Mouse (Mus musculus) thymus, adult 2 months (tissue): Measurements from ENCODE around the gene Nfkbiz. TPM values are rescaled to one million over a fixed set of nuclear protein-coding genes. Genes with fewer than 3 reads are reported as not detected.

Experiments
- DNase-seq: peaks from one replicate; pipeline ENCODE4 v3.0.0; 2021
- H3K27ac ChIP-seq: fragments of 200-500 bp; 2 replicates; pipeline ENCODE4 v1.5.1; 2012; ENCODE audit warnings: low read length, control low read depth; ENCODE audit not compliant: control insufficient read depth, insufficient read depth
- H3K27me3 ChIP-seq: fragments of 200-500 bp; 2 replicates; pipeline ENCODE4 v1.6.1; 2012; ENCODE audit warnings: mild to moderate bottlenecking, low read length, moderate library complexity, mixed read lengths; ENCODE audit not compliant: control insufficient read depth, insufficient read depth
- H3K36me3 ChIP-seq: fragments of 200-500 bp; 2 replicates; pipeline ENCODE4 v1.6.1; 2012; ENCODE audit warnings: mild to moderate bottlenecking, low read length, moderate library complexity; ENCODE audit not compliant: control insufficient read depth, insufficient read depth
- H3K4me1 ChIP-seq: fragments of 200-500 bp; replicated peaks from 2 replicates; pipeline ENCODE4 v1.6.1; 2012; ENCODE audit warnings: low read length; ENCODE audit not compliant: control insufficient read depth, insufficient read depth
- H3K4me3 ChIP-seq: fragments of 200-500 bp; 2 replicates; pipeline ENCODE4 v1.5.1; 2012; ENCODE audit warnings: mild to moderate bottlenecking, low read length, control low read depth, moderate library complexity; ENCODE audit not compliant: control insufficient read depth, insufficient read depth
- CTCF ChIP-seq: fragments of 200-500 bp; IDR thresholded peaks from 2 replicates; pipeline ENCODE4 v1.5.1; 2012; ENCODE audit warnings: mild to moderate bottlenecking, control low read depth, low read length, moderate library complexity, borderline replicate concordance; ENCODE audit not compliant: control insufficient read depth, poor library complexity, insufficient read depth; ENCODE audit errors: extremely low read depth
- POLR2A ChIP-seq: fragments of 200-500 bp; IDR thresholded peaks from 2 replicates; pipeline ENCODE4 v1.6.1; 2012; ENCODE audit warnings: mild to moderate bottlenecking, low read length, control low read depth, moderate library complexity; ENCODE audit not compliant: control insufficient read depth, poor library complexity, insufficient read depth; ENCODE audit errors: extremely low read depth
- WGBS: fragments of 180-500 bp; shearing (Covaris S2); methylation state at CpG from one replicate; pipeline ENCODE4 v1.1.7; 2018; 5-methylcytosine and 5-hydroxymethylcytosine counted together
- polyA plus RNA-seq: library from polyadenylated mRNA; depleted of rRNA; stranded (reverse); fragments of >200 nt; gene quantifications from 2 replicates; pipeline ENCODE4 v1.2.3, GENCODE M21; 2012

The Nfkbiz gene
- polyA plus RNA-seq, 1 experiment = 21.1 TPM

DNA sequence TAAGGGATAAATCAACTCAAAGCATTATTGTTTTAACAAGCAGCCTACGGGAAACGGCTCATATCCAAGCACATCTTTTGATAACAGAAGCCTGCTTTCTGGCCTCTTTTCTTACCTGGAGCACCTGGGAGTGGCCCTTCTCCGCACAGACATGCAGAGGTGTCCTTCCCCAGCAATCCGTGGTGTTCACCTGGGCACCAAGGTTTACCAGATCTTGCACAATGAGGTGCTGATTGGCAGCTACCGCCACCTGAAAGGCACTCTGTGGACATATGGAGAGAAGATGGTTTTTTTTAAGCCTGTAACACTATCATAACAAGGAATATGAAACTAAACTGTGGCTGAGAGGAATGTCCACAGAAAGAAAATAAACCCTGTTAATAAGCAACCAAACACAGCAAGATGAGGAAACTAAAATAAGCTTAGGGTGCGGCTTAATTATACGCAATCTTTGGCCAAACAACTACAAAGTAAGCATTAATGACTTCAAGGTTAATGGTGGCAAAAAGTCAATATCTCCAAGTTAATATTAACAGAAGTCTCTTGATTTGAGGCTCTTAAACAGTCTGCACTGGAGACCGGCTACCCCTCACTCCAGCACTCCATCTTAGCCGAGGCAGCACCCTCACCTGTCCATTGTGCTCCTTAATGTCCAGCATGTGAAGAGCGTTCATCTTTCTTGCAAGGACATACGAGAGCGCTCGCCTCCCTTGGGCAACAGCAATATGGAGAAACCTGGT is 22.3 kb downstream of the Nfkbiz start:
- no peak overlapping the region for H3K27ac ChIP-seq
- H3K4me3 ChIP-seq = no peak overlapping the region

DNA sequence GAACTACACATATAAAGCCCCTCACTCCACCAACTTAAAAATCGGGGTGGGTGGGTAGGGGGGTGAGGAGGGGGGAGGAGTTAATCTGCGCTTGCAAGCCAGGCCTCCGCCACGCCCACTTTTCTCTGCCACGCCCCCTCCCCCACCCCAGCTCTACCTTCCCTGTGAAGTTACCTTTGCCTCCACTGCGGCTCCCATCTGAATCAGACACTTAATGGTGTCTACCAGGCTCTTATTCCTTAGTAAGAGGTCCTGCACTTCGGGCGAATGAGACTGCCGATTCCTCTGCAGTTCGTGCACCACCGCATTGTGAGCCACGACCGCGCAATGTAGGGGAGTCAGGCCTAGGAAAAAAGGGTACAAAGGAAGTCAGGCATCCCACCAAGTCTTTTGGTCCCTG is 23.2 kb downstream of the Nfkbiz start:
- no peak for TF ChIP-seq POLR2A
- TF ChIP-seq CTCF = no peak
- Histone ChIP-seq H3K4me3 (no peak overlapping the region), H3K27ac (no peak overlapping the region), H3K4me1 (peaks cover 10% of the 10 kb centered on the region), H3K36me3 (peaks cover 71% of the 10 kb centered on the region), H3K27me3 (no peaks in the 10 kb centered on the region)
- WGBS = 96% methylated on average over 14 of the region's 14 CpGs
- DNase-seq = no peak

More for the DNA sequence above, 22.3 kb downstream of the Nfkbiz start:
- 97% methylated on average over 13 of the region's 13 CpGs for WGBS
- TF ChIP-seq POLR2A = no peak
- no peak for TF ChIP-seq CTCF
- Histone ChIP-seq H3K36me3 (peaks cover 71% of the 10 kb centered on the region), H3K27me3 (no peaks in the 10 kb centered on the region), H3K4me1 (peaks cover 10% of the 10 kb centered on the region)
- DNase-seq = no peak

DNA sequence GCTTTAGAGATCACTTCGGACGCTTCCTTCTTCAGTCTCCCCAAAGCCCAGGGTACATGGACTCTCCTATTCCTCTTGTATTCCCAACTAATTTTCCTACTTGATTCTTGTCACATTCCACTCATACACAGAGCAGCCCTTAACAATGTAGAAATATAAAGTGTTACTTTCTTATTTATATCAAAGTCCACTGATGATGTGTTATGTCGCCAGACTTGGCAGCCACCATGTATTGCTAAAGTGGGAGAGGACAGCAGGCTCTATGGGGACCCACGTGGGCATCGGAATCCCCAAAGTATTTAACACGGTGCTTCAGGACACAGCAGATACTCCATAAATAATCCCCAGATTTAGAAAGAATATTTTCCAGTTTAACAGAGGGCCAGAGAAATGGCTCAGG is 24.0 kb downstream of the Nfkbiz start:
- 93% methylated on average over 6 of the region's 6 CpGs for WGBS
- H3K4me1 ChIP-seq = peaks cover 9% of the 10 kb centered on the region
- DNase-seq = no peak
- no peaks in the 10 kb centered on the region for H3K27me3 ChIP-seq
- peaks cover 71% of the 10 kb centered on the region for H3K36me3 ChIP-seq
- TF ChIP-seq POLR2A (no peak), CTCF (no peak)
- no peak overlapping the region for H3K4me3 ChIP-seq
- no peak overlapping the region for H3K27ac ChIP-seq

DNA sequence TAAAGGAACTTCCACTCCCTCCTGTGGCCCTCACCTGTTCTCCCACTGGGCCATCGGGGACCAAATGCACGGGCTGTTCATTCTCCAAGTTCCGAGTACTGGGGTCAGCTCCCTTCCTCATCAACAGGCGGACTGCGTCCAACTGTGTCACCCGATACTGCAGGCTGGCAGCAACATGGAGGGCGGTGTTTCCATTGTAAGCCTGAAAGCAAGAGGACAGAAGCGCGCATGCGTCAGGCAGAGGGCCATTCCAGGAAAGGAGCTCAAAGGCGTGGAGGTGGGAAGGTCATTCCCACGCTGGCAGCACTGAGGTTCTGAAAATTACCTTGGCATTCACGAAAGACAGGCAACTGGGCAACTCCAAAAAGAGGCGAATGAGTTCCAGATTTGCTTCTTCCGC is 24.8 kb downstream of the Nfkbiz start:
- no peak overlapping the region for H3K4me3 ChIP-seq
- no peak overlapping the region for H3K27ac ChIP-seq
- WGBS = 97% methylated on average over 15 of the region's 15 CpGs
- H3K4me1 ChIP-seq = peaks cover 3% of the 10 kb centered on the region; the same call in 1 of the 2 replicates
- TF ChIP-seq CTCF = no peak
- TF ChIP-seq POLR2A = no peak
- DNase-seq = no peak
- peaks cover 71% of the 10 kb centered on the region for H3K36me3 ChIP-seq
- H3K27me3 ChIP-seq = no peaks in the 10 kb centered on the region

DNA sequence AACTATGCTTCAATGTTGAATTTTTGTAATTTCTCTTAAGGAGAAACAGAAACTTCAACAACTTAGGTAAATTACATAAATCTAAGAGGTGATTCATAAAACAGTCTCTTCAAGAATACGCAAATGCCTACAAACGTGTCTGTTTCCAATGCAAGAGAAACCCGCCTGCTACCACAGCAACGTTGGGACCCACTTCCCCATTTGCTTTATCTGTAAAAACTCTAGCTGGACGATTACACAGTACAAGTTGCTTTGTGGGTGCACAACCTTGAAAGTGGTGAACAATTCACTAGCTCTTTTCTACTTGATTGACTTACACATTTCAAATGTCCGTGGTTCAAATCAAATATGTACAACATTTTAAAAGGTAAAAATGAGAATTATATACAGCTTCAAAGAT is 26.9 kb downstream of the Nfkbiz start:
- H3K4me3 ChIP-seq = no peak overlapping the region
- no peak for TF ChIP-seq CTCF
- no peak for TF ChIP-seq POLR2A
- 52% methylated on average over 6 of the region's 6 CpGs for WGBS
- no peak overlapping the region for H3K27ac ChIP-seq
- DNase-seq = no peak
- H3K27me3 ChIP-seq = no peaks in the 10 kb centered on the region
- no peaks in the 10 kb centered on the region; the same call in 1 of the 2 replicates for H3K4me1 ChIP-seq
- peaks cover 51% of the 10 kb centered on the region for H3K36me3 ChIP-seq

DNA sequence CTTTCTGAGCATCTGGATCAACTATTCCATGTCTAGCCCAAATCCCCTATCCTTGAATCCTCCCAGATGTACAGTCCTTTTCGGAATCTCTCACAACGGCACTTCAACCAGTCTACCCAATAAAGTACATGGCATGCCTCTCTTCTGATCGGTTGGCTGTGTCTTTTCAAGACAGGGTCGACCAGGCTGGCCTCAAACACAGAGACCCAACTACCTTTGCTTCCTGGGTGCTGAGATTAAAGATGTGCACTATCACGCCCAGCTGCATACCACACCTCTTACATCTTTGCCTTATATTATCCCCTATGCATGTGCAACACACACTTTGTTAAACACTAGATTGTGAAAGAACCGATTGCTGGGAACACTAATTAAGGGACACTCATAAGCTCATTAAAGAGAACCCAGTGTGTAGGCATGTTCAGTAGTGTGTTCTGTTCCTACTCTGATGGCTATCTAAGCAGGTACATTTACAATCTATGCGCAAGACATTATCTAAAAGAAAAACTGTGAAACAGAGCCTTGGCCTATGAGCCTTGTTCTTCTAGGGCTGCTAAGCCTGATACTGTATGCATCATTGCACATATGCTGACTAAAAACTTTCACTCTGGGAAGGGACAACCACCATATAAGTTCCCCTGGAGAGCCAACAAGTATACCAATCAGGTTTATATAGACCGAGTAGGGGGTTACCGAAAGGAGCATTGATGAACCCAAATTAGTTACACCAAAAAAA is 28.8 kb downstream of the Nfkbiz start:
- Histone ChIP-seq H3K4me3 (no peak overlapping the region), H3K4me1 (no peaks in the 10 kb centered on the region; the same call in 1 of the 2 replicates), H3K36me3 (peaks cover 33% of the 10 kb centered on the region), H3K27me3 (no peaks in the 10 kb centered on the region), H3K27ac (no peak overlapping the region)
- TF ChIP-seq POLR2A (no peak), CTCF (no peak)
- no peak for DNase-seq
- 95% methylated on average over 9 of the region's 9 CpGs for WGBS

DNA sequence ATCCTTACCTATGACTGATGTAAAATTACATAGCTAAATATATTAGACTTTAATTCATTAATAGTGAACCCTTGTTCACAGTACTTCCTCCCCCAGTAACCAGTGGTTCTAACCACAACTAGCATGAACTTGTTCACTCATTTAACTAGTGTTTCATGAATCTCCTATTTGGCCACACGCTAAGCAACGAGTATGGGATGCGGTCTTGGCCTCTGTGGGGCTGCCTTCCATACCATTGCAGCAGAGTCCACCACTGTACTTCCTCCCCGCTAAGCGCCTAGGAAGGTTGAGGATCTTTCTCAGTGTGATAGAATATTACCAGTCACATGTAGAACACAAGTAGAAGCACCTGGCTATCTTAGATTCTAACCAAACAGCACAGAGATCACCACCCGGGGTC is 29.4 kb downstream of the Nfkbiz start:
- H3K27ac ChIP-seq = no peak overlapping the region
- WGBS = 94% methylated on average over 6 of the region's 6 CpGs
- no peaks in the 10 kb centered on the region for H3K27me3 ChIP-seq
- TF ChIP-seq POLR2A = no peak
- TF ChIP-seq CTCF = no peak
- H3K4me3 ChIP-seq = no peak overlapping the region
- no peaks in the 10 kb centered on the region; the same call in 1 of the 2 replicates for H3K4me1 ChIP-seq
- H3K36me3 ChIP-seq = peaks cover 27% of the 10 kb centered on the region
- DNase-seq = no peak
